Mouse (Mus musculus) granulocyte monocyte progenitor cell, adult 5-6 weeks (primary cell): ENCODE measurements around the gene Rab40c. TPM values are rescaled to one million over a fixed set of nuclear protein-coding genes. Genes with fewer than 3 reads are reported as not detected.

Source experiments
- ATAC-seq: replicated peaks from 2 replicates; pipeline ENCODE4 v1.8.0; 2016; ENCODE audit warnings: mild to moderate bottlenecking, moderate TSS enrichment, inconsistent platforms; ENCODE audit not compliant: poor library complexity, severe bottlenecking
- total RNA-seq, 2 experiments: library from RNA; stranded (forward) in 1 of 2; stranded (reverse) in 1 of 2; fragments of 200-712, 200-1000 nt in 1 of 2; fragments of >200 nt in 1 of 2; fragmentation: Nextera tagmentation in 1 of 2; gene quantifications; 2 replicates each; pipeline ENCODE4 v1.2.3; 2014 to 2017

Gene Rab40c
- total RNA-seq, 2 experiments from 2014 or later: 11.8 to 15.9 TPM

- ATAC-seq: no peak
Measured at GRCm38 (mm10) chr17:25833961-25834594, 85.4 kb downstream of the Rab40c start.

GRCm38 (mm10) chr17:25833291-25833663 lies 86.2 kb downstream of the Rab40c start, which contains the start of gene Stub1:
TSS of gene Stub1 (minus strand) at chr17:25833404.
- peak; percentile 67 for ATAC-seq

- ATAC-seq: peak; percentile 73
Measured at GRCm38 (mm10) chr17:25832436-25833290, 86.9 kb downstream of the Rab40c start.

Other genes with a start within 250 kb of the Rab40c start
Only the 30 nearest of the 32 such genes appear.
- gene Gng13, start 202.6 kb downstream of the Rab40c start, total RNA-seq (2014; fragmentation: Nextera tagmentation): not detected in 2 replicates
- not detected in 2 replicates for gene Gng13, start 202.6 kb downstream of the Rab40c start, total RNA-seq (2017)
- 16.8 and 29.8 TPM in 2 replicates for gene Chtf18, start 192.3 kb downstream of the Rab40c start, total RNA-seq (2014; fragmentation: Nextera tagmentation)
- 17.0 and 22.4 TPM in 2 replicates for gene Chtf18, start 192.3 kb downstream of the Rab40c start, total RNA-seq (2017)
- 10.9 and 15.6 TPM in 2 replicates for gene Rpusd1, start 192.1 kb downstream of the Rab40c start, total RNA-seq (2014; fragmentation: Nextera tagmentation)
- gene Rpusd1, start 192.1 kb downstream of the Rab40c start, total RNA-seq (2017): 4.2 and 6.6 TPM in 2 replicates
- not detected in 2 replicates for gene Mslnl, start 183.7 kb downstream of the Rab40c start, total RNA-seq (2014; fragmentation: Nextera tagmentation)
- not detected in 2 replicates for gene Mslnl, start 183.7 kb downstream of the Rab40c start, total RNA-seq (2017)
- not detected in 2 replicates for gene Msln, start 165.3 kb downstream of the Rab40c start, total RNA-seq (2014; fragmentation: Nextera tagmentation)
- not detected in 2 replicates for gene Msln, start 165.3 kb downstream of the Rab40c start, total RNA-seq (2017)
- gene Narfl, start 146.0 kb downstream of the Rab40c start, total RNA-seq (2014; fragmentation: Nextera tagmentation): 22.8 and 23.5 TPM in 2 replicates
- gene Narfl, start 146.0 kb downstream of the Rab40c start, total RNA-seq (2017): 15.0 and 17.4 TPM in 2 replicates
- 24.1 and 27.6 TPM in 2 replicates for gene Haghl, start 134.1 kb downstream of the Rab40c start, total RNA-seq (2014; fragmentation: Nextera tagmentation)
- gene Haghl, start 134.1 kb downstream of the Rab40c start, total RNA-seq (2017): 13.8 and 19.4 TPM in 2 replicates
- 0.45 TPM in 1 of 2 replicates, not detected in the other for gene Ccdc78, start 133.1 kb downstream of the Rab40c start, total RNA-seq (2014; fragmentation: Nextera tagmentation)
- gene Ccdc78, start 133.1 kb downstream of the Rab40c start, total RNA-seq (2017): 0.52 TPM in 1 of 2 replicates, not detected in the other
- 85.3 and 92.7 TPM in 2 replicates for gene Fam173a, start 126.8 kb downstream of the Rab40c start, total RNA-seq (2014; fragmentation: Nextera tagmentation)
- gene Fam173a, start 126.8 kb downstream of the Rab40c start, total RNA-seq (2017): 31.9 and 43.1 TPM in 2 replicates
- gene AC134908.4, start 124.1 kb downstream of the Rab40c start, total RNA-seq (2014; fragmentation: Nextera tagmentation): not detected in 2 replicates
- gene AC134908.4, start 124.1 kb downstream of the Rab40c start, total RNA-seq (2017): not detected in 2 replicates
- 15.8 and 23.3 TPM in 2 replicates for gene Metrn, start 122.6 kb downstream of the Rab40c start, total RNA-seq (2014; fragmentation: Nextera tagmentation)
- gene Metrn, start 122.6 kb downstream of the Rab40c start, total RNA-seq (2017): 33.5 and 64.4 TPM in 2 replicates
- gene Fbxl16, start 110.6 kb downstream of the Rab40c start, total RNA-seq (2014; fragmentation: Nextera tagmentation): not detected in 2 replicates
- gene Fbxl16, start 110.6 kb downstream of the Rab40c start, total RNA-seq (2017): not detected in 2 replicates
- 12.5 and 16.9 TPM in 2 replicates for gene Wdr24, start 96.1 kb downstream of the Rab40c start, total RNA-seq (2014; fragmentation: Nextera tagmentation)
- 14.8 and 19.3 TPM in 2 replicates for gene Wdr24, start 96.1 kb downstream of the Rab40c start, total RNA-seq (2017)
- gene Jmjd8, start 90.9 kb downstream of the Rab40c start, total RNA-seq (2014; fragmentation: Nextera tagmentation): 19.5 and 23.1 TPM in 2 replicates
- 15.2 and 23.4 TPM in 2 replicates for gene Jmjd8, start 90.9 kb downstream of the Rab40c start, total RNA-seq (2017)
- 112 and 131 TPM in 2 replicates for gene Stub1, start 86.3 kb downstream of the Rab40c start, total RNA-seq (2014; fragmentation: Nextera tagmentation)
- gene Stub1, start 86.3 kb downstream of the Rab40c start, total RNA-seq (2017): 99.3 and 101 TPM in 2 replicates
- 1.1 and 3.0 TPM in 2 replicates for gene Rhbdl1, start 82.4 kb downstream of the Rab40c start, total RNA-seq (2014; fragmentation: Nextera tagmentation)
- not detected in 2 replicates for gene Rhbdl1, start 82.4 kb downstream of the Rab40c start, total RNA-seq (2017)
- 1.2 TPM in 1 of 2 replicates, not detected in the other for gene Gm20683, start 78.0 kb downstream of the Rab40c start, total RNA-seq (2014; fragmentation: Nextera tagmentation)
- gene Gm20683, start 78.0 kb downstream of the Rab40c start, total RNA-seq (2017): 0.41 and 1.2 TPM in 2 replicates
- gene Rhot2, start 74.9 kb downstream of the Rab40c start, total RNA-seq (2014; fragmentation: Nextera tagmentation): 28.3 and 35.5 TPM in 2 replicates
- 11.9 and 17.8 TPM in 2 replicates for gene Rhot2, start 74.9 kb downstream of the Rab40c start, total RNA-seq (2017)
- 64.7 and 66.9 TPM in 2 replicates for gene Wdr90, start 58.2 kb downstream of the Rab40c start, total RNA-seq (2014; fragmentation: Nextera tagmentation)
- 11.8 and 15.0 TPM in 2 replicates for gene Wdr90, start 58.2 kb downstream of the Rab40c start, total RNA-seq (2017)
- gene Mcrip2, start 51.0 kb downstream of the Rab40c start, total RNA-seq (2014; fragmentation: Nextera tagmentation): 30.4 and 58.6 TPM in 2 replicates
- gene Mcrip2, start 51.0 kb downstream of the Rab40c start, total RNA-seq (2017): 11.2 and 25.8 TPM in 2 replicates
- gene Mettl26, start 44.7 kb downstream of the Rab40c start, total RNA-seq (2014; fragmentation: Nextera tagmentation): 23.4 and 27.7 TPM in 2 replicates
- 9.7 and 15.2 TPM in 2 replicates for gene Mettl26, start 44.7 kb downstream of the Rab40c start, total RNA-seq (2017)
- gene Wfikkn1, start 38.9 kb downstream of the Rab40c start, total RNA-seq (2014; fragmentation: Nextera tagmentation): 2.1 TPM in 1 of 2 replicates, not detected in the other
- gene Wfikkn1, start 38.9 kb downstream of the Rab40c start, total RNA-seq (2017): 1.1 and 1.3 TPM in 2 replicates
- 63.5 and 87.9 TPM in 2 replicates for gene Pigq, start 25.2 kb upstream of the Rab40c start, total RNA-seq (2014; fragmentation: Nextera tagmentation)
- gene Pigq, start 25.2 kb upstream of the Rab40c start, total RNA-seq (2017): 32.4 and 37.1 TPM in 2 replicates
- gene Nhlrc4, start 25.2 kb upstream of the Rab40c start, total RNA-seq (2014; fragmentation: Nextera tagmentation): not detected in 2 replicates
- not detected in 2 replicates for gene Nhlrc4, start 25.2 kb upstream of the Rab40c start, total RNA-seq (2017)
- gene A930017K11Rik, start 32.8 kb upstream of the Rab40c start, total RNA-seq (2014; fragmentation: Nextera tagmentation): not detected in 2 replicates
- not detected in 2 replicates for gene A930017K11Rik, start 32.8 kb upstream of the Rab40c start, total RNA-seq (2017)
- gene Capn15, start 66.1 kb upstream of the Rab40c start, total RNA-seq (2014; fragmentation: Nextera tagmentation): 12.5 and 16.4 TPM in 2 replicates
- gene Capn15, start 66.1 kb upstream of the Rab40c start, total RNA-seq (2017): 3.2 and 5.3 TPM in 2 replicates
- 1.3 and 3.6 TPM in 2 replicates for gene Rab11fip3, start 149.8 kb upstream of the Rab40c start, total RNA-seq (2014; fragmentation: Nextera tagmentation)
- 0.46 and 0.60 TPM in 2 replicates for gene Rab11fip3, start 149.8 kb upstream of the Rab40c start, total RNA-seq (2017)
- 5.7 and 13.3 TPM in 2 replicates for gene Decr2, start 170.6 kb upstream of the Rab40c start, total RNA-seq (2014; fragmentation: Nextera tagmentation)
- 14.8 and 17.0 TPM in 2 replicates for gene Decr2, start 170.6 kb upstream of the Rab40c start, total RNA-seq (2017)
- 74.1 and 75.1 TPM in 2 replicates for gene Nme4, start 175.9 kb upstream of the Rab40c start, total RNA-seq (2014; fragmentation: Nextera tagmentation)
- 41.2 and 43.4 TPM in 2 replicates for gene Nme4, start 175.9 kb upstream of the Rab40c start, total RNA-seq (2017)
- 5.3 and 8.6 TPM in 2 replicates for gene Tmem8, start 193.6 kb upstream of the Rab40c start, total RNA-seq (2014; fragmentation: Nextera tagmentation)
- 2.1 and 3.7 TPM in 2 replicates for gene Tmem8, start 193.6 kb upstream of the Rab40c start, total RNA-seq (2017)